Mouse (Mus musculus): ENCODE results near the gene Fgfr2. TPM values are rescaled to one million over a fixed set of nuclear protein-coding genes. Genes with fewer than 3 reads are reported as not detected.

Fgfr2 gene
- polyA plus RNA-seq, 1 experiment = 59.9 TPM

DNA sequence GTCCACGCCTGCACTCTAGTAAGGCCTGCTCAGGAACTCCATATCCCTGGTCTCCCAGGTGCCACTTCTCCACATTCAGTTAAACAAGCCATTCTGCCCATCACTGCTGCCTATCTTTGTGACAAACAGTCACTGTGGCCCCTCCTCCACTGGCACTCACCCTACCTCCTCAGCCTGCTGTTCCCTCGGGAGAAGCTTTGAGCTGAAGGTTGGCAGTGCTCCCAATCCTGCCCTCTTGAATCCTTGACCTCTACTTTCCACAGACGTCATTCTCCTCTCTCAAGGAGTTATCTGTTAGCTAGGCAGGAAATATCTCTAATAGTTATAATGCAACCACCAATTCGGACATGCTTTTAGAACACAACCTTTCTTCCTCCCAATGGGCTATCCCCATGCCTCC is 3008.7 kb downstream of the Fgfr2 start:
- H3K4me1 ChIP-seq (ENCODE audit: control insufficient read depth, insufficient read depth, low read length) = no peaks in the 10 kb centered on the region
- no peak overlapping the region for H3K27ac ChIP-seq (ENCODE audit: insufficient read depth, low read length)
- no peak for TF ChIP-seq POLR2A (IDR thresholded peaks at IDR 0.05; ENCODE audit: low read depth, low read length)
- no peak overlapping the region for H3K4me3 ChIP-seq (ENCODE audit: insufficient read depth, low read length)

Other genes with a start within 250 kb of the Fgfr2 start
- 24.1 and 24.4 TPM in 2 replicates for gene Zranb1, start 192.2 kb downstream of the Fgfr2 start, polyA plus RNA-seq (2011; ENCODE audit: insufficient read length, low read depth, missing spikeins)
- 56.4 and 59.9 TPM in 2 replicates for gene Ctbp2, start 1.0 kb upstream of the Fgfr2 start, polyA plus RNA-seq (2011; ENCODE audit: insufficient read length, low read depth, missing spikeins)